Mouse (Mus musculus): ENCODE measurements around the gene Pdia5. TPM values are rescaled to one million over a fixed set of nuclear protein-coding genes. Genes with fewer than 3 reads are reported as not detected.

Pdia5 gene
- polyA plus RNA-seq, 1 experiment = 12.2 TPM

GRCm38 (mm10) chr16:35505786-35506185 lies 15.1 kb upstream of the Pdia5 start:
- DNase-seq (ENCODE audit: low read depth) = no peak
- TF ChIP-seq POLR2A (IDR thresholded peaks at IDR 0.05; ENCODE audit: borderline replicate concordance, extremely low read depth, insufficient read depth, insufficient read length, poor library complexity, severe bottlenecking) (no peak), CTCF (IDR thresholded peaks at IDR 0.05; ENCODE audit: borderline replicate concordance, extremely low read depth, insufficient read depth, insufficient read length) (no peak)

GRCm38 (mm10) chr16:35504266-35504665 lies 13.6 kb upstream of the Pdia5 start:
- no peak for TF ChIP-seq CTCF (IDR thresholded peaks at IDR 0.05; ENCODE audit: borderline replicate concordance, extremely low read depth, insufficient read depth, insufficient read length)
- no peak for TF ChIP-seq POLR2A (IDR thresholded peaks at IDR 0.05; ENCODE audit: borderline replicate concordance, extremely low read depth, insufficient read depth, insufficient read length, poor library complexity, severe bottlenecking)
- no peak for DNase-seq (ENCODE audit: low read depth)

- no peak for DNase-seq (ENCODE audit: low read depth)
- TF ChIP-seq POLR2A (IDR thresholded peaks at IDR 0.05; ENCODE audit: borderline replicate concordance, extremely low read depth, insufficient read depth, insufficient read length, poor library complexity, severe bottlenecking) = no peak
- TF ChIP-seq CTCF (IDR thresholded peaks at IDR 0.05; ENCODE audit: borderline replicate concordance, extremely low read depth, insufficient read depth, insufficient read length) = no peak
Observed at GRCm38 (mm10) chr16:35502456-35502855, 11.8 kb upstream of the Pdia5 start.

GRCm38 (mm10) chr16:35501106-35501760 lies 10.6 kb upstream of the Pdia5 start:
- TF ChIP-seq CTCF (IDR thresholded peaks at IDR 0.05; ENCODE audit: borderline replicate concordance, extremely low read depth, insufficient read depth, insufficient read length) = no peak

GRCm38 (mm10) chr16:35500342-35500741 lies 9.7 kb upstream of the Pdia5 start:
- no peak for TF ChIP-seq POLR2A (IDR thresholded peaks at IDR 0.05; ENCODE audit: borderline replicate concordance, extremely low read depth, insufficient read depth, insufficient read length, poor library complexity, severe bottlenecking)
- no peak for TF ChIP-seq CTCF (IDR thresholded peaks at IDR 0.05; ENCODE audit: borderline replicate concordance, extremely low read depth, insufficient read depth, insufficient read length)
- DNase-seq (ENCODE audit: low read depth) = no peak

More at GRCm38 (mm10) chr16:35501106-35501760, 10.6 kb upstream of the Pdia5 start:
- no peak for DNase-seq (ENCODE audit: low read depth)

GRCm38 (mm10) chr16:35489793-35490192 lies 880 bp downstream of the Pdia5 start:
- TF ChIP-seq CTCF (IDR thresholded peaks at IDR 0.05; ENCODE audit: borderline replicate concordance, extremely low read depth, insufficient read depth, insufficient read length) (no peak), POLR2A (IDR thresholded peaks at IDR 0.05; ENCODE audit: borderline replicate concordance, extremely low read depth, insufficient read depth, insufficient read length, poor library complexity, severe bottlenecking) (no peak)
- DNase-seq (ENCODE audit: low read depth) = no peak

- DNase-seq (ENCODE audit: low read depth) = no peak
- no peak for TF ChIP-seq POLR2A (IDR thresholded peaks at IDR 0.05; ENCODE audit: borderline replicate concordance, extremely low read depth, insufficient read depth, insufficient read length, poor library complexity, severe bottlenecking)
- TF ChIP-seq CTCF (IDR thresholded peaks at IDR 0.05; ENCODE audit: borderline replicate concordance, extremely low read depth, insufficient read depth, insufficient read length) = no peak
Observed at GRCm38 (mm10) chr16:35489066-35489718, 1.5 kb downstream of the Pdia5 start.

- no peak for DNase-seq (ENCODE audit: low read depth)
- TF ChIP-seq POLR2A (IDR thresholded peaks at IDR 0.05; ENCODE audit: borderline replicate concordance, extremely low read depth, insufficient read depth, insufficient read length, poor library complexity, severe bottlenecking) = no peak
- TF ChIP-seq CTCF (IDR thresholded peaks at IDR 0.05; ENCODE audit: borderline replicate concordance, extremely low read depth, insufficient read depth, insufficient read length) = no peak
Observed at GRCm38 (mm10) chr16:35487776-35488175, 2.9 kb downstream of the Pdia5 start.

- DNase-seq (ENCODE audit: low read depth) = no peak
- TF ChIP-seq CTCF (IDR thresholded peaks at IDR 0.05; ENCODE audit: borderline replicate concordance, extremely low read depth, insufficient read depth, insufficient read length) = no peak
- no peak for TF ChIP-seq POLR2A (IDR thresholded peaks at IDR 0.05; ENCODE audit: borderline replicate concordance, extremely low read depth, insufficient read depth, insufficient read length, poor library complexity, severe bottlenecking)
Observed at GRCm38 (mm10) chr16:35487056-35487455, 3.6 kb downstream of the Pdia5 start.

GRCm38 (mm10) chr16:35485711-35486110 lies 5.0 kb downstream of the Pdia5 start:
- no peak for DNase-seq (ENCODE audit: low read depth)
- TF ChIP-seq CTCF (IDR thresholded peaks at IDR 0.05; ENCODE audit: borderline replicate concordance, extremely low read depth, insufficient read depth, insufficient read length) (no peak), POLR2A (IDR thresholded peaks at IDR 0.05; ENCODE audit: borderline replicate concordance, extremely low read depth, insufficient read depth, insufficient read length, poor library complexity, severe bottlenecking) (no peak)

GRCm38 (mm10) chr16:35484526-35485233 lies 6.0 kb downstream of the Pdia5 start:
- TF ChIP-seq CTCF (IDR thresholded peaks at IDR 0.05; ENCODE audit: borderline replicate concordance, extremely low read depth, insufficient read depth, insufficient read length) = no peak
- no peak for TF ChIP-seq POLR2A (IDR thresholded peaks at IDR 0.05; ENCODE audit: borderline replicate concordance, extremely low read depth, insufficient read depth, insufficient read length, poor library complexity, severe bottlenecking)
- no peak for DNase-seq (ENCODE audit: low read depth)

Data from brain, embryonic 14.5 days (tissue).